Mouse (Mus musculus) layer of hippocampus, adult 8-10 months (tissue): ENCODE results near the gene Pea15a. TPM values are rescaled to one million over a fixed set of nuclear protein-coding genes. Genes with fewer than 3 reads are reported as not detected.
A peak's percentile ranks its signal among the peaks of the same experiment; 100 is the strongest.

Source experiments
- DNase-seq, 2 experiments: peaks; one replicate each; pipeline ENCODE4 v3.0.0; 2022; ENCODE audit warnings: low spot score in 2 of 2
- total RNA-seq, 4 experiments: library from RNA; stranded (reverse); gene quantifications; 2 replicates each; pipeline ENCODE4 v1.2.4; 2022

The Pea15a gene
- total RNA-seq, 4 experiments from 2014 or later = 445 to 463 (median 462) TPM

DNA sequence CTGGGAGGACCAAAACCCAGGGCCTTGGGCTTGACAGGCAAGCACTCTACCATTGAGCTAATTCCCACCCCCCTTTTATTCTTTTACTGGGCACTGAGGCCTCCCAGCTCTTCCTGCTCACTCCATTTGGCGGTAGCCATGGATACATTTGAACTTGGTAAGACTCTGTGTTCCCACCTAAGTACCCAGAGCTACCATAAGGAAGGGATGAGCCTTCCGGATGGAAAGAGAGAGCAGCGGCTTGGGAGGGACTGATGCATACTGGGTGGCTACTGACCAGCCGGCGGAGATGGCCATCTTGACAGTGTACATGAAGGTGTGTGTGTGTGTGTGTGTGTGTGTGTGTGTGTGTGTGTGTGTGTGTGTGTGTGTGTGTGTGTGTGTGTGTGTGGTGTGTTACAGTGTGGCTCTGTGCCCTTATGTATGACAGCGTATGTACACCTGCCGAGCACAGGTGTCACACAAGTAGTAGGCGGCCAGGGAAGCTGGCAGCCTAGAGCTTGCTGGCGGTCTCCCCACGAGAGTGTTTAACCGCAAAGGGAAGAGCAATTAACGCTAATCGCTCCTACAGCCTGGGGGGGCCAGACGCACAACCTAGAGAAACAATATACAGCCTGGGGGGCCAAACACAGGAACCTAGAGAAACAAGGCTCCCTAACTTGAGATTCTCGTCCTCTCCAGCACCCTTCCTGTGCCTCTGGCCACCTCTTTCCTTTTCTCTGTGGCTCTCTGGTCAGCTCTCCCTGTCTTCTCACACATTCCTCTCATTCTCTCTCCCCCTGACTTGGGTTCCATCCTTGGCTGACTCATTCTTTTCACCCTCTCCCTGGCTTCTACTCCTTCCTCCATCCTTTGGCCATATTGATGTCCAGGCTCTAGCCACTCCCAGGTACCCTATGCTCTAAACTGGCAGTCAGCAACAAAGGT, 1.5 kb downstream of the Pea15a start:
- DNase-seq = no peak

GRCm38 (mm10) chr1:172204033-172204813, 2.4 kb downstream of the Pea15a start:
- DNase-seq = no peak

- DNase-seq = no peak
Measured at GRCm38 (mm10) chr1:172203566-172203965, 3.0 kb downstream of the Pea15a start.

GRCm38 (mm10) chr1:172202894-172203522, 3.6 kb downstream of the Pea15a start:
- no peak for DNase-seq

DNA sequence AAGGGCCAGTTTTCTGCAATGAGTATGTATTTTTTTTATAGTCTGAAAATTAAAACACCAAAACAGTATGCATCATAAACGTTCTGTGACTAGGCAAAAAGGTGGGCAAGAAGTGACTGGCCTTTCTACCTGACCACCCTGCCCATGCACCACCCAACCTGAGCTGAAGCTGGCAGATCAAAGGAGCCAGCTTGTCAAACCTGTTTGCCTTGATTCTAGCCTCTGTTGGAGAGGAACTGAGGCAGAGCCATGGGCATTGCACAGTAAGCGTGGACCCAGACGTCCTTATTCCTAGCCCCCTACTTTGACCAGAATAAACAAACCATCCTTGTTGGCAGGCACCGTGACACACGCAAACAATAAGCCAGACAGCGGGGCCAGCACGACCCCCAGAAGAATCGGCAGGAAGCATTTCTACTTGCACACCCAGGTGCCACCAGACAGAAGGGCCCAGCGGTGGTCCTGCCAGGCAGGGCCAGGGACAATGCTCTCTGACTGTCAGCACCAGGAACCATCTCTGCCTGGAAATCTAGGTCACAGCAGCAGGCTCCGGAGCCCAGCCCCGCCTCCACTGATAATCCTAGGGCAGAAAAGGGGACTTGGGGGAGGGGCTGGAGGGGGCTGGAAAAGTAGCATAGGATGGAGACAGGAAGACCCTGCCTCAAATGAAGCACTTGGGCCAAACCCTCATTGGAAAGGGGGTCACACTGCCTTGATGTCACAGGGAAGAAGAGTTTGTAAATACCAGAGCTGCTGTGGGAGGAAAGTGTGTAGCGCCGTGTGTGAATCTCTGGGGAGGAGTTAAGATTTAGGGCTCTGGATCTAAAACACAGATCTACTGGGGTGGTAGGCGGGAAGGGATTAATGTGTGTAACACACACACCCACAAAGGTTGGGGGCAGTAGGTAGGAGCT, 4.4 kb downstream of the Pea15a start:
- no peak for DNase-seq

DNA sequence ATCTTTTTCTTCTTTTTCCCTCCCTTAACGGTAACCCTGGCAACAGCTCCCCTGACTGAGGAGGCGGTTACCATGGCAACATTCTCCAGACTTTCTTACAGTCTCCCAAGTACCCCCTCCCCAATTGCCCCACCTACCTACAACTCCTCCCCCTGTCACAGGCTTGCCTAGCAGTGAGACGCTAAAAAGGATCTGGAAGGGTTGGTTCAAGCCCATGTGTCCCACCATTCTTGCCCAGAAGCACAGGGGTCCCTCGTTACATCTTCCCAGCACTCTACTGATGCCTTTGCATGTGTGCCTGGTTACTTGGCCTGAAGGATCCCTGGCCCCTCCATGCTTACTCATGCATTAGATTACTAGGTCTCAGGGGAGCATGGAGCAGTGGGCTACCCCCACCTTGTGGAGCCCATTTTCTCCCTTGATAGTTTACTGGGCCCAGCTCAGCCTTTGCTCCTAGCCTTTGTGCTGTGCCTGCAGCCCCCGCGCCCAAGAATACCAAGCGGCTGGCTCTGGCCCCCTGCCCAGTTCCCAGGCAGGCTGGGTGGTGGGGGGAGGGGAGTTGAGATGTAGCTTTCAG, 5.6 kb downstream of the Pea15a start:
- peak; percentile 68 to 78 for DNase-seq

- DNase-seq = no peak
Measured at GRCm38 (mm10) chr1:172200161-172200560, 6.4 kb downstream of the Pea15a start.

DNA sequence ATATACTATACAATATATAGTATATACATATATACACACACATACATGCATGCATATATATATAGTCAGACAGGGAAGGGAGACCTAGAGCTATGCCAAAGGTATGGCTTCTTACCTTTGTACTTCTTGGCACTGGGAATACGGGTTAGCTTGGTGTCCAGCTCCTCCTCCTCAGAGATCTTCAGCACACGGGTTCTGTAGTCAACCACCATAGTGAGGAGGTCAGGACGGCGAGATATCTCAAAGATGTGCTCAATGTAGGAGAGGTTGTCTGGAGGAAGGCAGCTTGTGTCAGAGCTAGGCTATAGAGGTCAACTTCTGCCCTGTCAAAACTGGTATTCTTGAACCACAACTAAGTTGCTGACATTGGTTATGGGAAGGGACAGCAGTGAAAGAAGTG, 7.6 kb downstream of the Pea15a start:
- DNase-seq = no peak

DNA sequence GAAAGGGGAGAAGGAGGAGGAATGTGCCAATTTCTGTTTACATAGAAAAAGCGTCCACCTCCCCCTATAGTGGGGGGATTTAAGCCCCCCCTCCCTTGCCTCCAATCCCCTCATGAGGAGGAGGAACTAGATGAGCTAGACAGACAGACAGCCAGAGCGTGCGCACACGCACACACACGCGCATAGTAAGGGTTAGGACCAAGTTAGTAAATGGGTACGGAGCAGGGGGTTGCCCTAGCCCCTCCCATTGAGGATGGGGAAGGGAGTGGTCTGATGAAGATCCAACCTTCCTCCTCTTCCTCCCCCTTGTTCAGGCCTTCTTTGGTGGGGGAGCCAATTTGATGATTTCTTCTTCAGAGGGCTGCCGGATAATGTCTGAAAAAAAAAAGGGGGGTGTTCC, 8.3 kb downstream of the Pea15a start:
- DNase-seq = no peak

- no peak for DNase-seq
Measured at GRCm38 (mm10) chr1:172197851-172198250, 8.8 kb downstream of the Pea15a start.

- DNase-seq = no peak
Measured at GRCm38 (mm10) chr1:172197146-172197545, 9.5 kb downstream of the Pea15a start.

DNA sequence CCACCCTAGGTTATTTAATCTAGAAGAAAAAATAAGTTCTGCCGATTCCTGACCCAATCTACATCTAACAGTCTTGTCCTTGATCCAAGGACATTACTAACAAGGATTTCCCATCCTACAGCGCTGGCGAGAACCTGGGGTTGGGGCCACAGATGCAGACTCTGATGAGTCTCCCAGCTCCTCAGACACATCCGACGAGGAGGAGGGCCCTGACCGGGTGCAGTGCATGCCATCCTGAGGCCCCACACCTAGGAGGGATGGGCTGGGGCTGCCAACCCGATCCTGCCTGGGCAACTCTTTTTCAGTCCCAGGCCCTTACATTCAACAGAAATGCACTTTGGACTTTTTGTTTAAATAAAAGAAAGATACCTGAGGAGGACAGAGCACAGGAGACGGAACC, 12.2 kb downstream of the Pea15a start:
- no peak for DNase-seq

DNA sequence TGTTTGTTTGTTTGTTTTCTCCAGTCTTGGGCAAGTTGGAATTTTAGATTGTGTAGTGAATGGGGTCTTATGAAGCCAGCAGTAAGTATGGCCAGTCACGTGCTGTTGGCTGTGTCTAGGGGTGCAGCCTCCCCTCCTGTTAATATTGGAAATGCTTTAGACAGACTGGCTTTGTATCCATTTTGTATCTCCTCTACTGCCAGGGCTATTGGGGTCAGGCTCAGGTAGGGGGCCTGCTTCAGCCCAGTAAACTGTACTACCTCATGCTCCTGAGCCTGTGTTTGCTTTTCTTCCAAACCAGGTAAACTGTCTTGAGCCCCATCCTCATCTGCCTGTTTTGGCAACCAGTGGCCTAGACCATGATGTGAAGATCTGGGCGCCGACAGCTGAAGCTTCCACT, 14.4 kb downstream of the Pea15a start:
- no peak for DNase-seq

DNA sequence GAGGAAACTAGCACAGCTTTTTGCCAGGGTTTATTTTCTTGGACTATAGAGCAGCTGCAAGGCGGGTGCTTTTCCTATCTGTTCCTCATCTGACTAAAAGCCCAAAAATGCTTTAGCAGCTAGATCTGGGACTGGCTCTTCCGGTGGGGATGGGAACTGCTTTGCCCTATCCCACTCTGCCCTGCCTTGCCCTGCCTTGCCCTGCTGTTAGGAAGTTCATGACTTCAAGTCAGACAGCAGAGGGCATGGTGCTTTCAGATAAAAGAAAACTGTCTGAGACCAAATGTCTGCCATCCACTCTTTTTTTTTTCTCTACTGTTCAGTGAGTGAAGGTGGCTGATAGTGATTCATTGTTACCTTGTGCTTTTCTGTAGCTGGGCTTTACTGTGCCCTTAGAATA, 15.0 kb downstream of the Pea15a start:
- no peak for DNase-seq

GRCm38 (mm10) chr1:172188891-172189290, 17.7 kb downstream of the Pea15a start:
- no peak for DNase-seq

DNA sequence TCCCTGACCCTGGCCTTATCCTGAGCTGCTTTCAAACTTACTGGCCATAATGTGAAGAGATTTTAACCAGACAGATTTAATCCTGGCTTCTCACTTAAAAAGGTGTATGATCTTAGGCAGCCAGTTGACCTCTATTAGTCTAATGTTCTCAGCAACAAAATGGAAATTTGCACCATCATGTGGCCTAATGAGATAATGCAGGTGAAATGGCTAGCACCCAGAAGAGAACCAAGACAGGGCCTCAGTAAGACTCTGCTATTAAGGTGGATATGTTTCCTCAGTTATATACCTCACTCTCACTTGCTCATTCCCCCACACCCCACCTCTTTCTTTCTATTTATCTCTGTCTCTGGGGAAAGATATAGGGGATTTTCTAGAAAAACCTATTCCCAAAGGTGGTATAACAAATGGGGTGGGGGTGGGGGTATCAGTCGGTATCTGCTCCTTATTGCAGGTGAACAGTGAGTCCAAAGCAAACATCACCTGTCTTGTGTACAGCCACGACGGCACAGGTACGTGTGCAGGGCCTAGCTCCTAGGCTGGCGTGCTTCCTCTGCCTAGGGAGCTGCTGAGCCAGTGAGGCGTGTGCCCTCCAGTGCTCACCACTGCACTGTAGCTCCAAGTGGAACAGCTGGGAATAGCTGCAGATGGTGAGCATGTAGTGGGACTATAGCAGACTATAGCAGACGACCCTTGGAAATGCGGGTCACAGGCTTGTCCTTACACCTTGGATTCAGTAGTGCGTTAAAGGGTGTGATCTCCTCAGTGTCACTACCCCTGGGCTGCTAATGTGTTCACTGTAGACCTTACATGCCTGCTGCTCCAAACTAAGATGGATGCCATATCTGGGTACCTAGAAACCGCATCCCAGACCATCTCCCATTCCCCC, 20.0 kb downstream of the Pea15a start:
- no peak for DNase-seq

GRCm38 (mm10) chr1:172183915-172184314, 22.7 kb downstream of the Pea15a start:
- DNase-seq = no peak

DNA sequence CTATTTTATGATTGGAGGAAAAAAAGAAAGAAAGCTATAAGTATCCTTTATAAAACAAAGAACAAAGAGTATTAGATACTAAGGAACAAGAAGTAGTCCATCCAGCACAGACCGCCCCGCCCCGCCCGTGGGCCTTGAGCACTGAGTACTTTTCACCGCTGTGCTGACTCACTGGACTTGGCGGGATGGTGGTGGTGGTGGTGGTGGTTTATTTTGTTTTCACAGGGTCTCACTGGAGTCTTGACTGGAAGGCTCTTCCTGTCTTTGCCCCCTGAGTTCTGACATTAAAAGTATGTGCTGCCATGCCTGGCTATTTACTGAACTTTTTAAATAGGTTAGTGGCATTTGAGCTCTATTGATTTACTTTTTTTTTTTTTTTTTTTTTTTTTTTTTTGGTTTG, 23.5 kb downstream of the Pea15a start:
- no peak for DNase-seq

GRCm38 (mm10) chr1:172181777-172182176, 24.8 kb downstream of the Pea15a start:
- no peak for DNase-seq

DNA sequence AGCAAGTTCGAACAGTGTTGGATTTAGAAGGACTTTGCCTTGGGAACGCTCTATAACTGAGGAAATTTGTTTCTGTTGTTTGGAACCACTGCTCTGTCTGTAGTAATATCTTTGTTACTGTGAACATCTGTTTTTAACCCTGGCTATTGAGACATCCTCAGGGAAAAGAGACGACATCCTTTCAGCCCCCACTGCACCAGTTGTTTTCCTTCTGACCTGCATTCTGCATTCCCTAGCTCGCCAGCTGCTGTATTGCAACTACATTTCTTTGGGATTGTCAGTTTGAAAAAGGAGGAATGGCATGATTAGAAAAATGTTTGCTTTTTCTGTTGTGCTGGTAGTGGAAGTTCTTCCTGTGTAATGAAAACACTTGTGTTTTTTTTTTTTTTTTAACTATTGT, 25.7 kb downstream of the Pea15a start:
- DNase-seq = no peak
